Mouse (Mus musculus) small intestine, adult 2 months (tissue): ENCODE measurements around the gene Sema3e.

Source experiments
- CTCF ChIP-seq: fragments of 200-500 bp; IDR thresholded peaks from 2 replicates; pipeline ENCODE4 v1.5.1; 2012; ENCODE audit warnings: low read depth, mild to moderate bottlenecking, control low read depth, inconsistent platforms, low read length, moderate library complexity, mixed read lengths; ENCODE audit not compliant: insufficient replicate concordance, insufficient read length; ENCODE audit errors: extremely low read depth
- POLR2A ChIP-seq: fragments of 200-500 bp; IDR thresholded peaks from 2 replicates; pipeline ENCODE4 v1.6.1; 2012; ENCODE audit warnings: low read depth, mild to moderate bottlenecking, control low read depth, inconsistent platforms, low read length, moderate library complexity

DNA sequence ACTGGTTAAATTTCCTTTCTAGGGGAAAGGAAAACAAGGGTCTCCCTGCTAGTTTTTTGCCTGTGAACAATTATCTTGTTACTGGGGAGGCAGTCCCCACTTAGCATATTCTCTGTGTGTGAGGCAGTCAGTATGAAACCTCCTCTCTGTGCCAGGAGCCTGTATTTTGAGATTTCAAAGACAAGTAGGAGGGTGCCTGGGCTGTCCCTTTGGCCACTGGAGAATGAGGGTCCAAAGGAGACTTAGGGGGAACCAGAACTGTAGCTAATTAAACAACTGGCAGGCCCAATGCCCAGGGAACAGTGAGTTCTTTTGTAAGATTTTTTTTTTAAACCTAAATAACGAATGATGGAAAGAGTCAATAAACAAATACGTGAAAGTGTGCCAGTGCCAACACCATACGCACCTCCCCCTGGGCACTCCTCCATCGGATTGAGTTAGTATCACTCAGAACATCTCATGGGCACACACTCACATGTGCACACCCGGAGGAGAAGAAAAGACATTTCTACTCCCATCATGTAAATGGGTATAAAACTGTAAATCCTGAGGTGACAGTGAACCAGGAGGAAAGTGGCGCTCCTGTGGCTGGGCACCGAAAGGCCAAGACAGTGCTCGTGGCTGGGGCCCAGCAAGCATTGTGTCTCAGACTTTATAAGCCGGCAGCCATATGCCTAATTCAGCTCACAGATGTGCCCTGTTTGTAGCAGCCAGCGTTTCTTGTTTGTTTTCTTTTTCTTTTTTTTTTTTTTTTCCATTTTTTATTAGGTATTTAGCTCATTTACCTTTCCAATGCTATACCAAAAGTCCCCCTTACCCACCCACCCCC, 148.5 kb downstream of the Sema3e start:
- TF ChIP-seq CTCF (no peak), POLR2A (no peak)
